Mouse (Mus musculus): ENCODE results near the gene Ginm1.

The Ginm1 gene

DNA sequence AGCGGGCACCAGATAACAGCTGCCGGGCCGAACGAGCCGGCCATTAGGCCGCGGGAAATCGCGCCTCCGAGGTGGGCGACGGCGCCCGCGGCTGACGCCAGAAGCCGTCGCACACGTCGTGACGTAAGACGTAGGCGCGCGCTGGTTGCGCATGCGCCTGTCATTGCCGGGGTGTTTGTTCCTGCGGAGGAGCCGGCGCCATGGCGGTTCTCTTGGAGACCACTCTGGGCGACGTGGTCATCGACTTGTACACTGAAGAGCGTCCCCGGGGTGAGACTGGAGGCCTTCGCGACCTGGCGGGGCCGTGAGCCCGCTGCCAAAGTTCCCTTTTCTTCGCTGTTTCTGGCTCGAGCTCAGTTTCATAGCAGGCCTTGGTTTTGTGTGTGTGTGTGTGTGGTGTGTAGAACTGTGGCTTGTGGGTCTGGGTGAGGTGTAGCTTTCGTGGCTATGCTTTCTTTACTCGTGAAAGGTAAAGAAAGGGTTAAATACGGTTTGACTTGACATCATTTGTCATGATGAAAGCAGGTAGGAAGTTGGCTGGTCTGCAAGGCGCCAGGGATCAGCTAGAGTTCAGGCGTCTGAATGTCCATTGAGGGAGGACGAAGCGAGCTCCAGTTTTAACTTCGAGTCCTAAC, at the start of gene Ginm1, which contains the start of gene Ppil4:
Gene Ginm1 (minus strand): TSS at position 74 of the 635 bp plus-strand sequence.
Gene Ppil4 (plus strand): TSS at position 141 of the 635 bp plus-strand sequence.
- DNase-seq (ENCODE audit: low spot score in 2 of 2), result peak; percentile 89 to 97

DNA sequence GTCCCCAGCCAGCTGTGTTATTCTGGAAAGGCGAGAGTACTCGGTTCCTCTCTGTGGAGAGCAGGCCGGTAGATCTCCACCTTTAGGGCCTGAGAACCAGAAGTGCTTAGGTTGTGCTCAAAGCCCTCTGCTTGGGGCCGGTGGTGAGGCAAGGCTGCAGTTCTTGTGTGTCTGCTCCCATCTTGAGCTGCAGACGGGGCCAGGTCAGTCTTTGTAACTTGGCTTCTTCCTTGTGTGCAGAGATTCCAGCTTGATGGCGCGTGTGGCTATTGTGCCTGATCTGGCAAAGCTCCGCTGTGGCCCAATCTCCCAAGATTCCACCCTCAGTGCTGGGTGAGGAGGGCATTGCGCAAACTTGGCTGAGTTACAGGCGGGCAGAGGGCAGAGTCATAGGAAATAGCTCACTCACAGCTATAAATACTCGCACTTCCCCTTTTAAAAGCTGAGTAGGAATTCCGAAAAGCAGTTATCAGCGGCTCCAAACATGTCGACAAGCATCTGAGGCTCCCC, 49.0 kb upstream of the Ginm1 start:
- peak in 1 of 2 experiments; percentile 52 for DNase-seq (ENCODE audit: low spot score in 2 of 2)

DNA sequence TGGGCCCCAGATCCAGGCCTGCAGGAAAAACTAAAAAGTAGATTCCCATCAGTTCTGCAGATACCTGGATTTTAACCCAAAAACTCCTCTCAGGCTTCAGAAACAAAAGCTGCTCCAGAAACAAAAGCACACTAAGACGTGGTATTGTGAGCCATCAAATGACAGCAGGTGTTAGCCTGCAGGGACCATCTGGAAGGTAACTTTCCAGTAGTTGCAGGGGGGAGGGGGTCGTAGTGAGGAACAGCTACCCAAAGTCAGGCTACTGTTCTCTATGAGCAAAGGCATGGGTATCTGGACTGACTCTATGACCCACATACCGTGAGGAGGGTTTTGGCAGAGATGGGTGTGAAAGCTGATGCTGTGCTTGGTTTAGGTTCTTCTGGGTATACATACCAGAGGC, 48.2 kb upstream of the Ginm1 start:
- DNase-seq (ENCODE audit: low spot score in 2 of 2), result no peak

GRCm38 (mm10) chr10:7840353-7840733, 47.7 kb upstream of the Ginm1 start:
- no peak for DNase-seq (ENCODE audit: low spot score in 2 of 2)

- DNase-seq (ENCODE audit: low spot score in 2 of 2), result no peak
These were observed 47.1 kb upstream of the Ginm1 start for GRCm38 (mm10) chr10:7839551-7840352.

DNA sequence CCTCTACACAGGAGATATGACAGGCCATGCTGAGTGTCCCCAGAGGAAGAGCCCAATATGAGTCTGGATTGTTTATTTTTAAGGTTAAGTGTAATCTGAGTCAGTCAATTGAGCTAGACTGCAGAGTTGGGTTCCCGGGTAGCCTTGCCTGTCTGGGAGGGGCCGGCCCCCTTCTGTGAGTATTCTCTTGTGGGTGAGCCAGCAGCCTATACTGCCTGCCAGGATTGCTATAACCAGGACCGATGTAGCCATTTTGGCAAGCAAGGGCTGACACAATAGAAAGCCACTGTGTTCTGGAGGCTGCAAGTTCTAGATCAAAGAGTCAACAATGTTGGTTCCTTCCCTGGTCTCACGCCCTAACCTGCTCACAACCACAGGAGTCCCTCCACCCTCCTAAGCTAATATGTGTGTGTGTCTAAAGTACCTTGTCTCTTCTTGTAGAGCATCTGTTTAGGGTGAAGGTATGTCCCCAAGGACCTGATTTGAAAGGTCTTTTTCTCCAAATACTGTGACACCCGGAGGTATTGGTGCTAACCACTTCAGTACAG, 46.3 kb upstream of the Ginm1 start:
- peak in 1 of 2 experiments; percentile 56 for DNase-seq (ENCODE audit: low spot score in 2 of 2)

GRCm38 (mm10) chr10:7838036-7838435, 45.4 kb upstream of the Ginm1 start:
- no peak for DNase-seq (ENCODE audit: low spot score in 2 of 2)

DNA sequence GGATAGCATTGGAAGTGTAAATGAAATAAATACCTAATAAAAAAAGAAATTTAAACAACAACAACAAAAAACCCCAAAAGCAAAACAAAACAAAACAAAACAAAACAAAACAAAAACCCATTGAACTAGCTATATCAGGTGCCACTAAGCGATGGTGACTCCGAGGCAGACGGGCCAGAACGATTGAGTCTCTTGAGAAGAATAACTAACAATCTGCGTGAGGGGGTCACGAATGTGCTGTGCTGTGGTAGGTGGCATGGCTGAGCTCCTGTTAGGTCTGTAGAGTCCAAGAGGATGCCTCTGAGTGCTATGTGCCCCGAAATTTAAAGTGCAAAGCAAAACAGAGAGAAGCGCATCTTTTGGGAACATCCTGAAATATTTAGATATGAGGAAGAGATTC, 44.8 kb upstream of the Ginm1 start:
- DNase-seq (ENCODE audit: low spot score in 2 of 2), result peak in 1 of 2 experiments; percentile 51

GRCm38 (mm10) chr10:7836902-7837301, 44.3 kb upstream of the Ginm1 start:
- DNase-seq (ENCODE audit: low spot score in 2 of 2), result peak in 1 of 2 experiments; percentile 35

- peak in 1 of 2 experiments; percentile 65 for DNase-seq (ENCODE audit: low spot score in 2 of 2)
These were observed 42.1 kb upstream of the Ginm1 start for GRCm38 (mm10) chr10:7834671-7835225.

DNA sequence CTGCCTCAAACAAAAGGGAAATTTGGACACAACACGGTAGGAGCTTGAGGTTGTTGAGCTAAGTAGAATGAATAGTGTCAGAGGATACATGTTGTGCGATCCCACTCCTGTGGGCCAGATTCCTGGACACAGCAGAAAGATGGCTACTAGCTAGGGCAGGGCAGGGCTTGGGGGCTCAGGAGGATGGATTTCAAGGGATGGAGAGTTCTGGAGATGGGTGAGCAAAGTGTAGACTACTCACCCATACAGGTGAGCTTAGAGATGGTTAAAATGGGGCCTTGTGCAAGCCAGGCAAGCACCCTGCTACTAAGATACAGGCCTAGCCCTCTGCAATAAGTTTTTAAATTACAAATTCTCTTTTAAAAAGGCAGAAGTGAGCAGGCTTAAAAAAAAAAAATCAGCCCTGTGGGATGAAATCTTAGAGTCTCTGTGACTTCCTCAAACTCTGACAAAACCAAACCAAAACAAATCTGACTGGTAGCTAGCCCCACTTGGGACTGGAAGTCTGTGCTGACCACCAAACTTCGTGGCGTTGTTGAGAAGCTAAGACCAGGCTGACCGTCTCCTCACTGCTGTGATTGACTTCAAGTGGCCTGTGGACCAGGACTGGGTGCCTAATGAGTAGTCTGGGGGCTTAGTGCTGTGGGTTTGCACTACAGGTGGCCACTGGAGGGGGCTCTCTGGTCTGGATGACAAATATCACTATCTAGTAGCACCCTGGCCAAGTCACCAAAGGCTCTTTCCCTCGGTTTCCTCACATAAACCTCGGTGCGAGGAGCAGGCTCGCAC, 40.9 kb upstream of the Ginm1 start:
- DNase-seq (ENCODE audit: low spot score in 2 of 2), result peak; percentile 40 to 72

- peak; percentile 46 to 70 for DNase-seq (ENCODE audit: low spot score in 2 of 2)
These were observed 39.6 kb upstream of the Ginm1 start, which contains the start of gene Zc3h12d for GRCm38 (mm10) chr10:7832171-7832676. Gene Zc3h12d, plus strand, starts transcription at chr10:7832470.

DNA sequence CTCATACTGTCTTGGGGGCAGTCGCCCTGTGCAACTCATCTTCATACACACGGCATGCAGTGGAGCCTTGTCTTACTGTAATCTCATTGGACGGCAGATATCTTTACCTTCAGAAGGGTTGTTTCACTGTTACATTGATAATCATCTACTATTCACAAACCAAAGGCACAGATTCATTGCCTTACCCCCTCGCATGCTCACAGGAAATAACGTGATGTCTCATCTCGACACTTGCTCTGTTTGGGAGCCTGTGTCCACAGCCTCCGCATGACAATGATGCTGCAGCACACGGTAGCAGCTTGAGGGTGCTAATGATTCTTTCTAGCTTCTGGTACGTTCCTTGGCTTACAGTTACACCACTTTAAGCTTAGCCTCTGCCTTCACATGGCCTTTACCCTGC, 33.5 kb upstream of the Ginm1 start:
- DNase-seq (ENCODE audit: low spot score in 2 of 2), result no peak

DNA sequence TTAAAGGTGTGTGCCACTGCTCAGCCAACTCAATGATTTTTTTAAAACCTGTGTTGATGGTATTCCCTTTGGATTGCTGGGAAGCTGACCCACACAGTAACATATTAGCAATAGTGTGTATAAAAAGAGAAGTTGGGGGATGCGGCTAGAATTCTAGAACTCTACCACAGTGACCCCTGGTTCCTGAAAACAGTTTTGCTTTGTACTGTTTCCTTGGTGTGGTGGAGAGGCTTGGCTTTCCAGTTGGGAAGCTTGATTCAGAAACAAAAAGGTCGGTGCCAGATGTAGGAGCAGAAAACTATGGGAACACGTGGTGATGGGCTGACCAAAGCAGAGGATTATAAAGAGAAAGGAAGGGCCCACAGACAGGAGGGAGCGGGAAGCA, 32.6 kb upstream of the Ginm1 start:
- peak in 1 of 2 experiments; percentile 39 for DNase-seq (ENCODE audit: low spot score in 2 of 2)

GRCm38 (mm10) chr10:7824663-7825280, 32.1 kb upstream of the Ginm1 start:
- DNase-seq (ENCODE audit: low spot score in 2 of 2), result peak in 1 of 2 experiments; percentile 43

DNA sequence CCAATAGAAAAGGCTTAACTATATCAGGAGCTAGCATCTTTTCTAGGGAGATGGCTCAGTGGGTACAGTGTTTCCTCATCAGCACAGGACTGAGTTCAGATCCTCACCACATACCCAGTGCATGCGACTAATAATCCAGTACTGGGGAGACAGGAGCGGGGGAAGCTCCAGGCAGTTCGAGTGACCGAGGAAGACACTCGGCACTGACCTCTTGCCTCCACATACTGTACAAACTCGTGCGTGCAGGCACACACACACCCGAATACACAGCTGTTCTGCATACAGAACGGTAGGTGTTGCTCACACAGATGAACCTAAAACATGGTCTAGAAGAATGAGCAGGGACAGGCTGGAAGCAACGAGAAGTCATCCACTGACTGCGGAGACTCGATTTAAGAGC, 29.4 kb upstream of the Ginm1 start:
- peak in 1 of 2 experiments; percentile 51 for DNase-seq (ENCODE audit: low spot score in 2 of 2)

GRCm38 (mm10) chr10:7820171-7820570, 27.5 kb upstream of the Ginm1 start:
- DNase-seq (ENCODE audit: low spot score in 2 of 2), result peak in 1 of 2 experiments; percentile 41

DNA sequence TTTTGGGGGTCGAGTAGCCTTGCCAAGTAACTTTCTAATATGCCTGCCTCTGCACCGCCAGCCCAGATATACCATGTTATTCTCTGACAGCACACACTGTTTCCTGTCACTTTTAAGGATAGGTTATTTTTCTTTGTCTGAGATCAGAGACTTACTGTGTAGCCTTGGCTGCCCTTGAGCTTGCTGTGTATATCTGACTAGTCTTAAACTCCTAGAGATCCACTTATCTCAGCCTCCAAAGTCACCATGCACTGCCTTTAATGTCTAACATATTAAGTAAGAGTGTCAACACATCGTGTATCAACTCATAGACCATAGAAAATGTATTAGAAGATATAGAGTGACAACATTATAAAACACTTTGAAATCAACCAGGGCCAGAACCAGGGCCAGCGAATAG, 27.0 kb upstream of the Ginm1 start:
- peak in 1 of 2 experiments; percentile 35 for DNase-seq (ENCODE audit: low spot score in 2 of 2)

DNA sequence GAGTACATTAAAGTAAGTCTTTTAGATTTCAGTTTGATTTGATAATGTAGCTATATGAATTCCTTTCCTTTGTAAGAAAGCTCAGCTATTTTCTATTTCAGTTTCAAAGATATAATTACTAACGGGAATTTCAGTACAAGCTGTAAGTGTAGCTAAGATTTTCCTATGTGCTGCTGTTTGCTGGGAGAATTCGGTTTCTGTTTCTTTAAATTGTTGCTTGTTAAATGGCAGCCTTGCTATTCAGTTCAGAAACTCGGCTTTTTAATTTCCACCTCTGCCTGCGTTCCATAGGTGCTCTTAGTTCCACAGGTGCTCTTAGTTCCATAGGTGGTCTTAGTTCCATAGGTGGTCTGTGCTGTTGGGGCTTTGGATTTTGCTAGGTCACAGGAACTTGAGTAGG, 26.5 kb upstream of the Ginm1 start:
- DNase-seq (ENCODE audit: low spot score in 2 of 2), result no peak

- peak in 1 of 2 experiments; percentile 39 for DNase-seq (ENCODE audit: low spot score in 2 of 2)
These were observed 26.1 kb upstream of the Ginm1 start for GRCm38 (mm10) chr10:7818676-7819075.

- DNase-seq (ENCODE audit: low spot score in 2 of 2), result no peak
These were observed 23.9 kb upstream of the Ginm1 start for GRCm38 (mm10) chr10:7816476-7816875.
